Mouse (Mus musculus): ENCODE results near the gene Ralgds.

- TF ChIP-seq CTCF (IDR thresholded peaks at IDR 0.05; ENCODE audit: low read depth): no peak
- TF ChIP-seq EP300 (IDR thresholded peaks at IDR 0.05; ENCODE audit: low read depth): no peak
Observed at GRCm38 (mm10) chr2:28470591-28470990, 42.3 kb upstream of the Ralgds start.
